Mouse (Mus musculus) MN1 (cell line): Measurements from ENCODE around the gene Mertk.
A peak's percentile ranks its signal among the peaks of the same experiment; 100 is the strongest.

Experiments
- DNase-seq: peaks from one replicate; pipeline ENCODE4 v3.0.0-alpha.2; 2016; ENCODE audit warnings: low spot score

The Mertk gene

DNA sequence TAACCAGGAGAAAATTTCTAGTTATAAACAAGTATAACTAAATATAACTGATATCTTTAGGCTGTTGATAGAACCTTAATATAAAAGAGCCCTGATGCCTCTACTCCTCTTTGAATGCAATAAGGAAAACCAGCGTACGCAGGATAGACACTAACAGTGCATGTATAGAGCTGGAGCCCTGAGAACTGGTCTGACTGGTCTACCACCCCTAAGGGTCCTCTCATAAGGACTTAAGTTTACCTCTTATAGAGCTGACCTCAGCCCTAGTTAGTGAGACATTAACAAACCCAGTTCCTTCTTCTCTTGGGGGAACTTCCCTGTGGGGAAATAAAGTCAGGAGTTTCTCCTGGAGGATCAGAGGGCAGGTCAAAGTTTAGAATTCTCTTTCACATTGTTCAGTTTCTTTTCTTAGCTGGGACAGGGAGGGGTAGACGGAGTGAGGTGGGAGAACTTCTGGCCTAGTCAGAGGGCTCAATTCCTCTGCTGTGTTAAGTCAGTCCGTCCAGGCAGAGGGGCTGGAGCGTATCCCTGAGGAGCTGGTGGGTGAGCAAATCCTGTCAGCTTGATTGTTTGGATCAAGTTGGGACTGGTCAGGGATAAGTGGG, 23.5 kb downstream of the Mertk start:
- DNase-seq, result no peak

GRCm38 (mm10) chr2:128726067-128726466, 27.3 kb downstream of the Mertk start:
- no peak for DNase-seq

- no peak for DNase-seq
Observed at GRCm38 (mm10) chr2:128726626-128727025, 27.9 kb downstream of the Mertk start.

DNA sequence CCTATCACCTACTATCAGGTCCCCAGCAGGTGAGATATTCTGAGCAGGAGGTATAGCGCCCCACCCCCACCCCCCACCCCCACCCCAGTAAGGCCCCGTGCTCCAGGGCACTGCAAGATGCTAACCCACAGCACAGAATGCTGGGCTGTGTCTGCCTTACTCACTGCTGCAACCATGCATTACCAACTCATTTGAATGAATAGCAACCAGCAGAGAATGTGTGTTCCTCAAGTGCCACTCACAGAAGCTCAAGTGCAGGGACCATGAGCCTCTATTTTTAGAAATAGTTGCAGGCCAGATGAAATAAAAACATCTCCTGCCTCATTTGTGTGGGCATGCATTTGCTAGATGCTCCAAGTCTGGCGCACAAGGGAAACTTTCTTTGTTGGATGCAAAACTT, 28.8 kb downstream of the Mertk start:
- DNase-seq, result no peak

GRCm38 (mm10) chr2:128728066-128728465, 29.3 kb downstream of the Mertk start:
- DNase-seq, result no peak

- no peak for DNase-seq
Observed at GRCm38 (mm10) chr2:128729141-128729540, 30.4 kb downstream of the Mertk start.

DNA sequence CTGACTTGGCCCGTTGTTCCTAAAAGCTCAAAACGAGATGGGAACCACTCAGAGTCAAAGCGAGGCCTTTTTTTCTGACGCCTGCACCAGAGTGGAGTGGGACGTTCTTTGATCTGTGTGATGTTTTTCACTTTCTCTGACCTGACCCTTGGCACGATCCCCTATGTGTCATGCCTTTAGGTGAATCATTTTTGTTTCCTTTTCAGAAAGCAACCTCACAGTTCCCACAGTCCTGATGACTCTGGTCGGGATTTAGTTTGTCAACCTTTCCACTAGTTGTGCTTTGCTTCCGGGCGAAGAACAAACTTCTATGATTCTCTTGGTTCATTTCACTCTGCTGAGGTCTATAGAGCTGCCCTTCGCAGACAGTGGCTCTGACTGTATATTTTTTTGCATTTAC, 32.8 kb downstream of the Mertk start:
- DNase-seq, result no peak

DNA sequence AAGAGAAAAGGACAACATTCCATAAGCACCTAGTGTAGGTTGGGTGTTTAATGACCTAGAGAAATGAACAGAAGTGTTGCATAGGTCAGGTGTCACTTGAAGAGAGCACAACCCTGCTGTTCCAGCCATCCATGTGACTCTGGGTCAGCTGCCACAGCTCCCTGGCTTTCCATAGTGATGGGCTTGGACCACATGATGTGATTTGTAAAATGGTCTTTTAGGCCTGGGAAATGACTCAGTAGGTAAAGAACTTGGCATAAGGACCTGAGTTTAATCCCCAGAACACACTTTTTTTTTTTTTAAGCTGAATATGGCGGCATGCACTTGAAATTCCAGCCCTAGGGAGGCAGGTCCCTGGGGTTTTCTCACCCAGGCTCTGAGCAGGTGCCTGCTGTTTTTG, 33.2 kb downstream of the Mertk start:
- no peak for DNase-seq

GRCm38 (mm10) chr2:128735089-128735488, 36.3 kb downstream of the Mertk start:
- DNase-seq, result no peak

- no peak for DNase-seq
Observed at GRCm38 (mm10) chr2:128737051-128737450, 38.3 kb downstream of the Mertk start.

DNA sequence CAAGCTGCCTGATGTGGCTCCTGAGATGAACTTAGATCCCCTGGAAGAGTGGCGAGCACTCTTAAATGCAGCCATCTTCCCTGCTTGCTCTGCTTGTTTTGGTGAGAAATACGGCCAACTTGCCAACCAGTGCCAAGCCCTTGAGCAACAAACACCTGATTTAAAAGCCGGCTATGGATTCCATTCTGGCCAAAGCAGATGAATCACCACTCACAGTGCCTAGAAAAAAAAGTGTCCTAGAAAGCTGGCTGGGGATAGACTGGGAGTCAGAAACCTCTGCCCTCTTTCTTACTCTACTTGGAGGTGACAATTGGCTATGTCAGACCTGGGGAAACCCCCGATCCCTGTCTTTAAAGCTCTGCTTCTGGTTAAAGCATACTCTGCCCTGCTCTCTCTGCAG, 39.0 kb downstream of the Mertk start:
- no peak for DNase-seq

GRCm38 (mm10) chr2:128738725-128739258, 40.0 kb downstream of the Mertk start:
- no peak for DNase-seq

DNA sequence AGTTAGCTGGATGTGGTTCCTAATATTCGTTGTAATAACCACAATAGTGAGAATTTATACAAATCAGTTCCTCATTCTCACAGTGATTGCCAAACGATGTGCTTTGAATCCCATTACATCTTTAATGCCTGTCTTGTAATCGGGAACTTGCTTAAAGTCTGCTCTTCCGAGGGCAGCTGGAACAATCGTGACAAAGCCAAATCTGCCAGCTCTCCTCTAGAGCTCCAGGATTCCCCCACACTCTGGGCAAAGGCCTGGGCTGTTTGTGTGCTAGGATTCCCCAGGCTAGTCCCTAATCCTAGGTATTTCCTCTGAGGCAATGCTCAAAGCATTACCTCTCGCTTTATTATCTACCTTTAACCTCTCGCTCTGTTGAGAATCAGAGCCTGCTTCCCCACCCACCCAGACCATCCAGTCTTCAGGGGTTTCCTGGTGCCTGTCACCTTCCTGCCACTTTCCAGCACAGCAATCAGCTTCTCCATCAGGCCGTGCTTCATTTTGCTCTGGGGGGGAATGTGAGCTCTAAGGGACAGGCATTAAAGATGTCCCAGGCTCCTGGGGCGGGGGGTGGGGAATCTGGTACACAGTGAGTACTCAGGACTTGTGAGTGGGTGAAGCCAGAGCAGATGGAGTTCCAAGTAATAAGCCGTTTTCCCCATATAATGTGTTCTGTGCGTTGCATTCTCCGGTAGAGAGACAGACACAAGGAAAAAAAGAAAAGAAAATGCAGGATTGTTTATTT, 47.3 kb downstream of the Mertk start:
- DNase-seq, result no peak

DNA sequence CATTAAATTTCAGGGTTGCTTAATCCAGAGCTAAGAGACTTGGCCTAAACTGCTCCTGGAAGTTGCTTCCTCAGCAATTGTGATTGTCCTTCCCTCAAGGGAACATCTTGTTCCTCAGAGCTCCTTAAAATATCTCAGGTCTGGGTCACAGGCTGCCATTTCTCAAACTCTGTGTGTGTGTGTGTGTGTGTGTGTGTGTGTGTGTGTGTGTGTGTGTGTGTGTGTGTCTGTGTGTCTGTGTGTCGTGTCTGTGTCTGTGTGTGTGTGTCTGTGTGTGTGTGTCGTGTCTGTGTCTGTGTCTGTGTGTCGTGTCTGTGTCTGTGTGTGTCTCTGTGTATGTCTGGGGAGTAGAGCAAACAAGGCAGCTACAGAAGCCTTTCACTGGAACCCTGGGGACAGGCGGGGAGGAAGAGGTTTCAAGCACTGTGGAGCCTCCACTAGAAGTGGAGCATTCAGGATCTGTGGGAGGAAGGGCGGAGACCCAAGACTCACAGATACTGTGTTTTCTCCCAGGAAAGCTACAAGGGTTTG, 47.9 kb downstream of the Mertk start:
- DNase-seq, result no peak

DNA sequence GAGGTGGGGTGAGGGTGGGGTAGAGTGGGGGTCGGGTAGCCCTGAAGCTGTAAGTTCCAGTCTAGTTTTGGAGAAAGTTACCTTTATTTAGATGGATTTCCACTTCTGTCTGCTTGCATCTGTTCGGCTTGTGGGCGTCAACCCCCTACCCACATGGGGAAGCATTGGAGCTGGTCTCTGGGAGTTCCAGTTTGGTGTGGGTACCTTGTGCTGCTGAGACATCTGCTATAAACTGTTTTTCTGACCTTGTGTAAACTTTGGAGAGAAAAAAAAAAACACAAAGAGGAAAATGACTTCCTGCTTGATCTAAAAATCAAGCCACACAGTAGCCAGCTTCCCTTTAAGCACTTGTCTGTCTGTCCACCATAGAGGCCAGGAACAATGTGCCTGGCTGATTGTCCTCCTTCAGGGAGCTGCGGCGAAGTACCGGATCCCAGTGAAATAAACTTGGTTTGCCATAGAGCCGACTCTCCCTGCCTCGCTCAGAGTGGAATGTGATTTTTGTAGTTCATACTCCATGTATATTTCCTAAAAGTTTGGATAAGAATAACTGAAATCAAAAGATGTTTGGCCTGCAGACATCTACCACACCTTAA, 48.8 kb downstream of the Mertk start:
- no peak for DNase-seq

- DNase-seq, result no peak
Observed at GRCm38 (mm10) chr2:128748171-128748570, 49.4 kb downstream of the Mertk start.

DNA sequence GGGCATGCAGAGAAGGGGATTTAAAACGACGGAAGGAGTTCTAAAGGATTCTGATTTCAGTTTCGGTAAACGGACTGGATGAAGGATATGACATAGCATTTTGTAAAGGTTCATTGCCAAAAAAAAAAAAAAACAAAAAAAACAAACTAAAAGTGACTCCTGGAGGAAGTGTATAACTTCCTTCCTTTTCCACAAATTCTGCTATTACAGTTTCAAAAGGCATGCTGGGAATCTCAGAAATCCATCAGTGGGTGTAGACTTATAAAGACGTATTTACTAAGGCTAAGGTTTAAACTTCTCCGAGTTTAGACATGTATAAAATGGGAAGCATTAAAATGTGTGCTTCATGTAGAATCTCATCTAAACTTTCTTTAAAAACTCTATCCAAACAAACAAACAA, 52.3 kb downstream of the Mertk start:
- DNase-seq, result no peak

DNA sequence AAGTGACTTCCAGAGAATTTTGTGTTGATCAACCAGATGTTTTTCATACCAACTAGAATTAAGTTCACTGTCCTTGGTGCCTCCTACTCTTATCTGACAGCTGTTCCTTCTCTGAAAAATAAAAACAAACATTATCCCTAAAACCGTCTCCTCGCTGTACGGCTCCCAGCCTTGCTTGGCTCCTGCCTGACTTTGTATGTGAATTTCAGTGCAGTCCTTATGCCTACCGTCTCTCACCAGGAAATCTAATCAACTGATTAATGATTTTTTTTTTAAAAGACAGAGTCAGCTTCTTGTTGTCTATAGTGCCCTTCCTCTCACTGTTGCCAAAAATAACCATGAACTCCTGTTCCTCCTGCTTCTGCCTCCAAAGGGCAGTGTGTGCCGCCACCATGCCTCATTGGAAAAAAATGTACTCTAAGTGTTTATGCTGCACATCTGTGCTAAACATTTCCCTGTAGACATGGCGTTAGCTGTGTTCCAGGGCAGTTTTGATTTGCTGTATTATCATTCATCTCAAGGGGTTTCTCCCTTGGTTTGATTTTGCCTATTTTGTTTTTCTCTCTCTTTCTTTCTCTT, 54.6 kb downstream of the Mertk start:
- DNase-seq, result no peak

DNA sequence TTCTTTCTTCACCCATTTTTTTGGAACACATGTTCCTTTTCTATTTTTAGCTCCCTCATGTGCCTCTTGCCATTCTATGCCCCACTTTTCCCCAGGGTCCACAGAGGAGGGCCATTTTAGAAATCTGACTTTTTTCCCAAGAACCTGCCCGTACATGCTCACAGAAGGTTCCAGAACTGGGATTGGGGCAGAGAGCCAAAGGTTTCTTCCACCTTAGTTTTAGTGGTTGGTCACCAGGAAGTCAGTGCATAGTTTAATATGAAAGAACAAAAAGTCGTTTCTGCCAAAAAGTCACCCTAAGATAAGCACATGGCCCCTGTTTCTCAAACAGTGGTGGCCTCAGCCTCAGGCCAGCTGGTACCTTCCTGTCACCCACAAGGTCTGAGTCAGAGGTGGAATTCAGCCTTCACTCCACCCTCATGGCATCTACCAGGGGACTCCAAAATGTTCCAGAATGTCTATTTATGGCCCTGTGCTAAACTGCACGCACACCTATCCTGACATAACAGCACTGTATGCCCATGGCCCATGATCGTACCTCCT, 56.5 kb downstream of the Mertk start:
- no peak for DNase-seq

DNA sequence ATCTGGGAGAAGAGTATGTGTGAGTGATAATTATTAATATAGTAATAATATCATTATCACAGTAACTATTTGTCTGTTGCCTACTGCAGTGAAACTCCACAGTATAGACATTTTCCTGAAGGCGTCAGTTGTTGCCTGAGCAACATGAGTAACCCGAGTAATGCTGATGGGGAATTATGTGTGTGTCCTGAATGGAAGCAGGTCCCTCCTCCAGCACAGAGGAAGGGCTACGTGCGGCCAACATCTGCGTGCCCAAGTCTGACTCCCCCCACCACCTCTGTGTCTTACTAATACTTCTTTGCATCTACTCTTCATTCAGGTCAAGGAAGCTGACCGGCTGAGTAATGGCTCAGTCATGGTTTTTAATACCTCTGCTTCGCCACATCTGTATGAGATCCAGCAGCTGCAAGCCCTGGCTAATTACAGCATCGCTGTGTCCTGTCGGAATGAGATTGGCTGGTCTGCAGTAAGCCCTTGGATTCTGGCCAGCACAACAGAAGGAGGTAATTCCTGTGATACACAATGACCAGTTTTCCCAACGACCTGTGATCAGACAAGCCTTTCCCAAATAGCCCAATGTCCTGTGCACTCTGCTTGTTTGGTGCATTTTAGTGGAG, 60.1 kb downstream of the Mertk start:
- DNase-seq, result peak; percentile 7

DNA sequence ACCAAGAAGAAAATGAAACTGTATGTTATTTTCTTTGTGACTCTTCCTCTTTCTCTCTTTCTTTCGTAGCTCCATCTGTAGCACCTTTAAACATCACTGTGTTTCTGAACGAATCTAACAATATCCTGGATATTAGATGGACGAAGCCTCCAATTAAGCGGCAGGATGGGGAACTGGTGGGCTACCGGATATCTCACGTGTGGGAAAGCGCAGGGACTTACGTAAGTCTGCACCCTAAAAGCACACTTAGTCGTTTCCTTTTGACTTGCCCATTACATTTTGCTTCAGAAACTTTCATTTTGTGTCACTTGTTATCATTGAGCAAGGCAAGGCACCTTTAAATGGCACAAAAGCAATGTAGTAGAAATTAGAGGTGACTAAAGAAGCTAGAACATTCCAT, 63.3 kb downstream of the Mertk start:
- DNase-seq, result no peak

- no peak for DNase-seq
Observed at GRCm38 (mm10) chr2:128765787-128766186, 67.0 kb downstream of the Mertk start.
